Mouse (Mus musculus) hindbrain, embryonic 15.5 days (tissue): ENCODE results near the gene Tyw3. TPM values are rescaled to one million over a fixed set of nuclear protein-coding genes. Genes with fewer than 3 reads are reported as not detected.

Source experiments
- ATAC-seq: fragments of 200-750 bp; cut with Nextera tagmentation; 2 replicates; pipeline ENCODE4 v1.8.0; 2017; ENCODE audit warnings: low read depth, moderate number of reproducible peaks, moderate TSS enrichment; ENCODE audit not compliant: low FRiP score
- H3K27ac ChIP-seq: fragments of 300-500 bp; sonication (generic); replicated peaks from 2 replicates; pipeline ENCODE4 v1.5.1; 2015; ENCODE audit warnings: mild to moderate bottlenecking, inconsistent platforms
- H3K27me3 ChIP-seq: fragments of 300-500 bp; sonication (generic); 2 replicates; pipeline ENCODE4 v1.6.1; 2015; ENCODE audit warnings: control low read depth, inconsistent platforms
- H3K36me3 ChIP-seq: fragments of 300-500 bp; sonication (generic); 2 replicates; pipeline ENCODE4 v1.6.1; 2015; ENCODE audit warnings: control low read depth, inconsistent platforms
- H3K4me1 ChIP-seq: fragments of 300-500 bp; sonication (generic); replicated peaks from 2 replicates; pipeline ENCODE4 v1.6.1; 2015; ENCODE audit warnings: control low read depth, inconsistent platforms
- H3K4me2 ChIP-seq: fragments of 300-500 bp; sonication (generic); 2 replicates; pipeline ENCODE4 v1.6.1; 2015; ENCODE audit warnings: moderate library complexity, mild to moderate bottlenecking, inconsistent platforms
- H3K4me3 ChIP-seq: fragments of 300-500 bp; sonication (generic); 2 replicates; pipeline ENCODE4 v1.5.1; 2015; ENCODE audit warnings: mild to moderate bottlenecking, inconsistent platforms
- H3K9ac ChIP-seq: fragments of 300-500 bp; sonication (generic); 2 replicates; pipeline ENCODE4 v1.6.1; 2015; ENCODE audit warnings: inconsistent platforms
- H3K9me3 ChIP-seq: fragments of 300-500 bp; sonication (generic); 2 replicates; pipeline ENCODE4 v1.6.1; 2016; ENCODE audit warnings: control low read depth, inconsistent platforms
- WGBS: fragments of 180-500 bp; shearing (Covaris S2); methylation state at CpG from one replicate; pipeline ENCODE4 v1.1.7; 2015; 5-methylcytosine and 5-hydroxymethylcytosine counted together
- polyA plus RNA-seq: library from polyadenylated mRNA; unstranded; fragments of >200 nt; fragmentation: Nextera tagmentation; extraction: Ambion mirVana; gene quantifications from 2 replicates; pipeline ENCODE4 v1.2.1, GENCODE M21; 2015

The Tyw3 gene
- polyA plus RNA-seq, 1 experiment from 2014 or later = 11.9 TPM

DNA sequence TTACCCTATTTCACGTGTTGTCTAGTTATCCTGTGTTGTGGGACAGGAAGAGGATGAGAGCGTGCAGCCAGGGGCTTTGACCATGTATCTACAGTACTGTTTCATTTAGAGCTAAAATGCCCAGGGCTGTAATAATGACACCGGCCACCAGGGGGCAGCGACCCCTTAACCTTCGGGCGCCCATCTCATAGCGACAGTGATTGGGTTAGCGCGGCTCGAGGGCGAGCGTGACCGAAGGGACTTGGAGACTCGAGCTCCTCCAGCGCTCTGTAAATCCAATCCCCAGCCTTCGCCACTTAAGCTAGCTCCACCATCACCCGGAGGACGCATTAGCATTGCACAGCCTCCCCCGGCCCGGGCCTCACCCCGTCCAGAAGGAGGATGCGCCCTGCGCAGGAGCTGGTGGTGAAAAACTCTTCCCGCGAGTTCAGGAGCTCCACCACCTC is 393 bp downstream of the Tyw3 start, which contains the start of gene Cryz:
TSS of gene Cryz (plus strand) at position 224 of the 446 bp plus-strand sequence.
- peak within 1 kb of the TSS; percentile 68 for H3K9ac ChIP-seq
- peak; percentile 92 for ATAC-seq
- WGBS = 0% methylated on average over 25 of the region's 25 CpGs
- H3K36me3 ChIP-seq = peaks cover 20% of the 10 kb centered on the region; the same call in 1 of the 2 replicates
- no peaks in the 10 kb centered on the region for H3K9me3 ChIP-seq
- peak within 1 kb of the TSS; percentile 95 for H3K27ac ChIP-seq
- peak within 1 kb of the TSS; percentile 81 for H3K4me2 ChIP-seq
- peak within 1 kb of the TSS; percentile 62 for H3K4me3 ChIP-seq
- H3K4me1 ChIP-seq = peaks cover 10% of the 10 kb centered on the region
- no peaks in the 10 kb centered on the region for H3K27me3 ChIP-seq

DNA sequence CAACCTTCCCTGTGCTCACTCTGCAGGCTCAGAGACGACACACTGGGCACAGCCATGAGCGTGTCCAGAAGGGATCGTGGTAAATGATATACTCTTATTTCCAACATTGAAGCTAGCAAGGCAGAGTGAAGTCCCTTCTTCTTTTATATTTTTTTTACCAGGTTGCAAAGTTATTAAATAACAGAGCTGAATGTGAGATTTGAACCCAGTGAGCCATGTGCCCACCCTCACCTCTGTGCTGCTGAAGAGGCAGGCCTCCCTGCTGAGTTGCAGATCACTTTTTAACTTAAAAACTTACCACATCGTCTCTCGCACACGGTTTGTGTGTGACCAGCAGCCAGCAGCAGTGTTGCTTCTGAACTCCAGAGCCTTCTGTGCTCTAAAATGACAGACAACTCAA is 2.7 kb downstream of the Tyw3 start:
- no peak overlapping the region for H3K27ac ChIP-seq
- no peaks in the 10 kb centered on the region for H3K27me3 ChIP-seq
- H3K4me1 ChIP-seq = peaks cover 10% of the 10 kb centered on the region
- H3K4me3 ChIP-seq = no peak overlapping the region
- no peak for ATAC-seq
- no peak overlapping the region for H3K9ac ChIP-seq
- H3K36me3 ChIP-seq = peaks cover 27% of the 10 kb centered on the region
- no peaks in the 10 kb centered on the region for H3K9me3 ChIP-seq
- no peak overlapping the region for H3K4me2 ChIP-seq
- 94% methylated on average over 6 of the region's 6 CpGs for WGBS

DNA sequence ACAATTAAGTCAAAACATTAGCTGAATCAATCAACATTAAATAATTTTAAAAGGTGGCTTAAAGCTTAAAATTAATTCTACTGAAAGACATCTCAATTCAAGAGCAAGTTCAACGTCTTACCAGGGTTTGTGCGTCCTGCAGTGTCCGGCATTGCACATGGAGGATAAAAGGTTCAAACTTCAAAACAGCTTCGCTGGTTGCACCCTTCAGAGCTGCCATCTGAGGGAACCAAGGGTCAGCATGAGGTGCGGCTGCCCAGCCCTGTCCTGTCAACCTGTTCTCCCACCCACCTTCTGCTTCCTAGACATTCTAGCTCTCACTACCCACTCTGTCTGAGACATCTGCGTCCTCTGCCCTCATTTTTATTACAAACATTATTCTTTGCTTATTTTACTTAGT is 3.3 kb downstream of the Tyw3 start:
- H3K4me2 ChIP-seq = no peak overlapping the region
- H3K9me3 ChIP-seq = no peaks in the 10 kb centered on the region
- H3K27me3 ChIP-seq = no peaks in the 10 kb centered on the region
- no peak for ATAC-seq
- H3K9ac ChIP-seq = no peak overlapping the region
- peaks cover 27% of the 10 kb centered on the region for H3K36me3 ChIP-seq
- peaks cover 10% of the 10 kb centered on the region for H3K4me1 ChIP-seq
- 90% methylated on average over 6 of the region's 6 CpGs for WGBS
- no peak overlapping the region for H3K27ac ChIP-seq
- no peak overlapping the region for H3K4me3 ChIP-seq

DNA sequence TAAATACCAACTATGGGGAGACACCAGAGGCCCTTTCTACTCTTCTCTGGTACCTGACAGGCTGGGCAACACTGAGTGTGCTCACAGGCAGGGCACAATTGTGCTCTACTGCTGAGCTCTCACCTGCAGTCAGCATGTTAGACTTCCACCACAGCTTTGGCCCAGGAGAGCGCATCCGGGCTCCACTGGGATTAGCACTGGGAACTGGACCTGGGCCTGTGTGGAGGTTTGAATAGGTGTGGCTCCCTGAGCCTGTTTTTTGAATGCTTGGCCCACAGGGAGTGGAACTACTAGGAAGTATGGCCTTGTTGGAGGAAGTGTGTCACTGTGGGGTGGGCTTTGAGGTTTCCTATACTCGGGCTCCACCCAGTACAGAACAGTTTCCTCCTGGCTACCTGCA is 5.3 kb downstream of the Tyw3 start:
- WGBS = 96% methylated on average over 3 of the region's 3 CpGs
- H3K27ac ChIP-seq = no peak overlapping the region
- H3K27me3 ChIP-seq = no peaks in the 10 kb centered on the region
- H3K4me2 ChIP-seq = no peak overlapping the region
- no peaks in the 10 kb centered on the region for H3K9me3 ChIP-seq
- H3K9ac ChIP-seq = no peak overlapping the region
- H3K36me3 ChIP-seq = peaks cover 41% of the 10 kb centered on the region
- no peak for ATAC-seq
- no peak overlapping the region for H3K4me3 ChIP-seq
- H3K4me1 ChIP-seq = peaks cover 4% of the 10 kb centered on the region

DNA sequence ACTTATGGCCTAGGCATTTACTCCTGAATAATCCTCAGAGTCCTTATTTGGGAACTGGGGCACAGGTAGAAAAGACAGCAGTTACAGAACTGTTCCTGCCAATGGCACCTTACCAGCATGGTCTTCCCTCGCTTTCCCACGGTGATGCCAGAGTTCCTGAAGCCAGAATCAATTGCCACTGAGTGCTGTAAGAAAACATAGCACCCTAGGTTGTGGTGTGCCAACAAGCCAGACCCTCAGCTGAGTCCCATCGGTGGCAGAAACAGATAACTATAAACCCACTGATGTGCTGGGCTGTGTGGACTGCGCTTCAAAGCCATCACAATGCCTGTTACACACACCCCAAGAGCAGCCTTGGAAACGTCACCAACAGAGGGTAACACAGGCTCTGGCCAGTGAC is 5.9 kb downstream of the Tyw3 start:
- Histone ChIP-seq H3K9me3 (no peaks in the 10 kb centered on the region), H3K9ac (no peak overlapping the region), H3K4me1 (no peaks in the 10 kb centered on the region; the same call in 1 of the 2 replicates), H3K4me2 (no peak overlapping the region), H3K4me3 (no peak overlapping the region), H3K27me3 (no peaks in the 10 kb centered on the region), H3K36me3 (peaks cover 43% of the 10 kb centered on the region), H3K27ac (no peak overlapping the region)
- WGBS = 97% methylated on average over 5 of the region's 5 CpGs
- no peak for ATAC-seq

DNA sequence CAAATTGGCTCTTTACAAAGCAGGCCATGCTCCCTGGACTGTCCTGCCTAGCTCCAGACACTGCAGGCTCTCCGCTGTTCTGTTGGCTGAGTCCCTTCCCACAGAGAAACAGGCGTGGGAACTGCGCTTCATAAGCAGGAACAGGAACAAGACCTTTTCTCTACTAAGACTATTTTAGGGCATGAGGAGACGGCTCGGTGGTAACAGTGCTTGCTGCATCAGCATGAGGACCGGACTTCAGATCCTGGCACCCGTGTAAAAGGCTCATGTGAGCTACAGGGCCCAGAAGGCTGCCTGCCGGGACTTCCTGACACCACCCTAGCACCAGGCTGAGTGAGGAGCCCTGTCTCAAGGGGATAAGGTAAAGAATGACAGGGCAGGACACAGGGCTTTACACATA is 12.6 kb downstream of the Tyw3 start:
- Histone ChIP-seq H3K9me3 (no peaks in the 10 kb centered on the region), H3K4me3 (no peak overlapping the region), H3K9ac (no peak overlapping the region), H3K27me3 (no peaks in the 10 kb centered on the region), H3K36me3 (peaks cover 31% of the 10 kb centered on the region), H3K27ac (no peak overlapping the region), H3K4me1 (no peaks in the 10 kb centered on the region), H3K4me2 (no peak overlapping the region)
- ATAC-seq = 0 out of 2 replicates have a peak, but pooled peaks have one; percentile 27
- 89% methylated on average over 8 of the region's 8 CpGs for WGBS

DNA sequence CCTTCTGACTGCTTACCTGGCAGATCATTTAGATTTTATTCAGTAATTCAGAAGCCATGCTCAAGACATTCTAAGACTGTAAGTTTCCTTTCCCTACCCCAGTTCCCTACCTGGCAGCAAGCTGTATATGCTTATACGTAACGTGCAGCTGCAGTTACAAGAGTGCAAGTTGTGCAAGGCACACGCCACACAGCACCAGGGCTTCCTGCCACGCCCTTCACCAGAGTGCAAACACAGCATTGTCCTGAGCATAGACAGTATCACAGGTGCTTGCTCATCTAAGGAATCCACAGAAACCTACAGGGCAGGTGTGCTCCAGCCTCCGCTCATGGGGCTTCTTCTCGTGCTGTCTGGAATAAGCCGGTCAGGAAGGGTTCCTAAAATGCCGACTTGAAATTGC is 19.0 kb downstream of the Tyw3 start:
- H3K4me3 ChIP-seq = no peak overlapping the region
- 94% methylated on average over 8 of the region's 8 CpGs for WGBS
- no peaks in the 10 kb centered on the region for H3K27me3 ChIP-seq
- ATAC-seq = no peak
- no peak overlapping the region for H3K4me2 ChIP-seq
- no peaks in the 10 kb centered on the region for H3K4me1 ChIP-seq
- no peak overlapping the region for H3K27ac ChIP-seq
- peaks cover 15% of the 10 kb centered on the region for H3K36me3 ChIP-seq
- H3K9ac ChIP-seq = no peak overlapping the region
- H3K9me3 ChIP-seq = no peaks in the 10 kb centered on the region

DNA sequence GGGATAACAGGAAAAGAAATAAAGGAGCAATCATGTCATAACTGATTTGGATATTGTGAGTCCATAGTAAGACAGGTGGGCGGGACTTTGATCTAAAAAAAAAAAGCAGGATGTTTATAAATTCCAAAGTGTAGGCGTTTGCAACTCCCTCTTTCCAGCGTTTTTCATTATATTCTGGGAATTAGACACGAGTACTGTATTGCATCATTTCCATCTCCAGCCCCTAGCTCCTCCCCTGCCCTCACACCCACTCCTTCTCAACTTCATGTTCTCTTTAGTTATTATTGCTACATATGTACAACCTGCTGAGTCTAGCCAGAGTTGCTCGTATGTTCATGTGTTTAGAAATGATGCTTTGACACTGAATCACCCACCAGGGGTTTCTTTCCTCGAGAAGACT is 23.2 kb downstream of the Tyw3 start:
- Histone ChIP-seq H3K4me1 (peaks cover 9% of the 10 kb centered on the region), H3K9ac (no peak overlapping the region), H3K36me3 (peaks cover under 1% of the 10 kb centered on the region; the same call in 1 of the 2 replicates), H3K9me3 (no peaks in the 10 kb centered on the region), H3K4me3 (no peak overlapping the region), H3K27me3 (no peaks in the 10 kb centered on the region), H3K27ac (no peak overlapping the region), H3K4me2 (no peak overlapping the region)
- WGBS = 64% methylated on average over 6 of the region's 6 CpGs
- no peak for ATAC-seq

DNA sequence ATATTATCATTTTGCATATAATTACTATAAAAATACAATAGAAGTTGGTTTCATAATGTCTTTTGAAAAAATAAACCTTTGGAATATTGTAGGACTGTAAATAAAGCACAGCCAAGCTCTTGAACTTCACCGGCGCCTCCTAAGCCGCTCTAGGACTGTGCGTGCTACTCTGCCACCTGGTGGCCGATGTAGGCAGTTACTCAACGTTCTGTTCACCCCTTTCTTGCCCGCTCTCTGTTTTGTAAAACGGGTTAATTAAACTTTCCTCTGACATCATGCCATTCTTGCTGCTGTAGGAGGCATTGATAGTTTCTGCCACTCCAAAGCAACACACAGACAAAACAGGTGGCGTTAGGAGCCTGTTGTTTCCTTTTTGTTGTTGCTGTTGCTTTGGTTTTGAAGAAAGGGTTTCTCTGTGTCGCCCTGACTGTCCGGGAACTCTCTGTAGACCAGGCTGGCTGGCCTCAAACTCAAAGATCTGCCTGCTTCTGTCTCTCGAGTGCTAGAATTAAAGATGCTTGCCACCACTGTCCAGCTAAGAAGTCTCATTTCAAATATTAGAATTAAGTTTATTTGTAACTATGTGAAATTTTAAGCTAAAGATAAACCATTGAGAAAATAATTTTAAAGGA is 24.4 kb downstream of the Tyw3 start:
- no peaks in the 10 kb centered on the region for H3K9me3 ChIP-seq
- H3K4me1 ChIP-seq = peaks cover 9% of the 10 kb centered on the region
- 0 out of 2 replicates have a peak overlapping the region, but pooled peaks have one; percentile 16 for H3K4me2 ChIP-seq
- H3K27me3 ChIP-seq = no peaks in the 10 kb centered on the region
- H3K4me3 ChIP-seq = no peak overlapping the region
- peak; percentile 89 for ATAC-seq
- WGBS = 10% methylated on average over 12 of the region's 12 CpGs
- no peaks in the 10 kb centered on the region for H3K36me3 ChIP-seq
- H3K9ac ChIP-seq = no peak overlapping the region
- H3K27ac ChIP-seq = no peak overlapping the region

DNA sequence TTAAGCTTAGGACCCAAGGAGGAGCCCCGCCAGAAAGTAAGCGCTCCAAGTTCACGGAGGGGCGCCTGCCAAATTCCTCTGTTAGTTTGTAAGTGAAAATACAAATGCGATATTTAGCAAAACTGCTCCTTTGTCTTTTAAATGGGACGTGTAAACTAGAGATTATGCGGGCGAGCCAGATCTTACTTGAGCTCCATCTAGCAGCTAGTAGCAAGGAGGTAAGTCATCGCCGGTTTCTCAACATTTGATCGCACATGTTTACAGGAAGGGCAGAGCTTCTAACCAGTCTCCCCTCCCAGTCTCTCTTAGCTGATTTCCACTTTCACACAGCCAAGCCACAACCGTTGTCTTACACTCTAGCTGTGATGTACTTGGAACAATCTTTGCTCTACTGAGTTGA is 26.1 kb downstream of the Tyw3 start:
- no peaks in the 10 kb centered on the region for H3K36me3 ChIP-seq
- WGBS = 5% methylated on average over 12 of the region's 12 CpGs
- H3K9me3 ChIP-seq = no peaks in the 10 kb centered on the region
- peak overlapping the region; percentile 8 for H3K4me3 ChIP-seq
- ATAC-seq = no peak
- H3K9ac ChIP-seq = no peak overlapping the region
- no peaks in the 10 kb centered on the region for H3K27me3 ChIP-seq
- peaks cover 9% of the 10 kb centered on the region for H3K4me1 ChIP-seq
- H3K4me2 ChIP-seq = peak overlapping the region; percentile 37
- no peak overlapping the region for H3K27ac ChIP-seq

DNA sequence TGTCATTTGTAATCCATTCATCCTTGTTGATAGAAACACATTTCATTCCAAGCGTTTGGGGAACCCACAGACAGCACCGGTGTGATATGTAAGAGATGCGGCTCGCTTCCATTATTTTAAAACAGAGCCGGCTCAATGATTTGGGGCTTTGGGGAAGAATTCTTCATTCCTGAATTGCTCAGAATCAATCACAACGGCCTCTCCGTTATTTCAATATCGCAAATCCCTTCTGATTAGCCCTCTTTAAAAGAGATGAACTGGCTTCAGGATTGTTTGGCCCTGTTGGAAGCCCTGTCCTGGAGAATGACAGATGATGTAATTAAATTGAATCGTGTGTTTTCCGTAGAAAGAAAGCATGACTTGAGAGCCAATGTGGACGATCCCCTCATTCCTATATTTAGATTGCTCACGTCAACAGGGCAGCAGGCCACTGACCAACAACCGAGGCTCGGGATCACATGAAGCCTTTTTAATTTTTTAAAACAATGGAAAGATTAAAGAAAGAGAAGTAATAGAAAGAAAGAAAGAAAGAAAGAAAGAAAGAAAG is 26.8 kb downstream of the Tyw3 start:
- H3K9me3 ChIP-seq = no peaks in the 10 kb centered on the region
- H3K27me3 ChIP-seq = no peaks in the 10 kb centered on the region
- 25% methylated on average over 14 of the region's 14 CpGs for WGBS
- no peak overlapping the region for H3K4me3 ChIP-seq
- peaks cover 9% of the 10 kb centered on the region for H3K4me1 ChIP-seq
- no peaks in the 10 kb centered on the region for H3K36me3 ChIP-seq
- ATAC-seq = no peak
- H3K4me2 ChIP-seq = peak overlapping the region; percentile 37
- H3K9ac ChIP-seq = no peak overlapping the region
- no peak overlapping the region for H3K27ac ChIP-seq

DNA sequence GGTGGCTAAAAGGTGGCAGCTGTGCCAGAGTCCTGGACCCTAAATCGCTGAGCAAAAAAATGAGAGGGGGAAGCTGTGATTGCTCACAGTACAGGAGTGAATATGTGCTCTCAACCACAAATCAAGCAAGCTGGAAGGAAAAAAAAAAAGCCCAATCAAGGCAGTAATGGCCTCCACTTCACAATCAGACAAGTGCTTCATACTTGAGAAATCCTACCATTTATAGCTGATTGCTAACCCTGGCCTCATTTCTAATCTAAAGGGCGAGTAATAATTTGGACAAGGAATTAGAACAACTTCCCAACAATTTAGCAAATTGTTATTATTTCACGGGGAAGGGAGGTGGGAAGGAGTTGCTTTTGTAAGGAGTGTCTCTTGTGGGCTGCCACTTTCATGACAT is 31.5 kb downstream of the Tyw3 start:
- WGBS = 80% methylated on average over 3 of the region's 3 CpGs
- no peak for ATAC-seq
- peaks cover 5% of the 10 kb centered on the region for H3K4me1 ChIP-seq
- H3K9me3 ChIP-seq = no peaks in the 10 kb centered on the region
- H3K9ac ChIP-seq = no peak overlapping the region
- no peak overlapping the region for H3K27ac ChIP-seq
- no peak overlapping the region for H3K4me3 ChIP-seq
- H3K36me3 ChIP-seq = no peaks in the 10 kb centered on the region
- H3K4me2 ChIP-seq = no peak overlapping the region
- no peaks in the 10 kb centered on the region for H3K27me3 ChIP-seq
